Mouse (Mus musculus) embryo, embryonic 10.5 days (tissue): ENCODE results near the gene Aprt.

ENCODE experiments used
- DNase-seq: peaks from one replicate; pipeline ENCODE4 v3.0.0-alpha.2; 2015; ENCODE audit warnings: low spot score

Aprt gene

GRCm38 (mm10) chr8:122537033-122537432 lies 39.7 kb downstream of the Aprt start:
- no peak for DNase-seq

- no peak for DNase-seq
Measured at GRCm38 (mm10) chr8:122531312-122531711, 45.4 kb downstream of the Aprt start.

- no peak for DNase-seq
Measured at GRCm38 (mm10) chr8:122529159-122529558, 47.5 kb downstream of the Aprt start.

GRCm38 (mm10) chr8:122527937-122528336 lies 48.8 kb downstream of the Aprt start:
- DNase-seq, result no peak

- DNase-seq, result no peak
Measured at GRCm38 (mm10) chr8:122526526-122527170, 50.1 kb downstream of the Aprt start.

- DNase-seq, result no peak
Measured at GRCm38 (mm10) chr8:122526084-122526483, 50.6 kb downstream of the Aprt start.

GRCm38 (mm10) chr8:122525004-122525403 lies 51.7 kb downstream of the Aprt start:
- DNase-seq, result no peak
